Mouse (Mus musculus) testis, adult 2 months (tissue): ENCODE data around the gene Ltbp4. TPM values are rescaled to one million over a fixed set of nuclear protein-coding genes. Genes with fewer than 3 reads are reported as not detected.

Experiments
- H3K27ac ChIP-seq: fragments of 200-500 bp; 2 replicates; pipeline ENCODE4 v1.5.1; 2012; ENCODE audit warnings: low read depth, low read length; ENCODE audit not compliant: control insufficient read depth, insufficient read depth
- H3K27me3 ChIP-seq: fragments of 200-500 bp; 2 replicates; pipeline ENCODE4 v1.6.1; 2012; ENCODE audit warnings: mild to moderate bottlenecking, low read length, moderate library complexity; ENCODE audit not compliant: control insufficient read depth, insufficient read depth
- H3K36me3 ChIP-seq: fragments of 200-500 bp; 2 replicates; pipeline ENCODE4 v1.6.1; 2012; ENCODE audit warnings: mild to moderate bottlenecking, low read length; ENCODE audit not compliant: control insufficient read depth, insufficient read depth
- H3K4me1 ChIP-seq: fragments of 200-500 bp; 2 replicates; pipeline ENCODE4 v1.6.1; 2012; ENCODE audit warnings: low read length; ENCODE audit not compliant: control insufficient read depth, insufficient read depth
- H3K4me3 ChIP-seq: fragments of 200-500 bp; 2 replicates; pipeline ENCODE4 v1.5.1; 2012; ENCODE audit warnings: low read depth, mild to moderate bottlenecking, low read length, moderate library complexity, mixed read lengths; ENCODE audit not compliant: control insufficient read depth
- CTCF ChIP-seq: fragments of 200-500 bp; IDR thresholded peaks from 2 replicates; pipeline ENCODE4 v1.5.1; 2012; ENCODE audit warnings: low read depth, mild to moderate bottlenecking, inconsistent platforms, low read length, moderate library complexity; ENCODE audit not compliant: control insufficient read depth, insufficient read depth, insufficient replicate concordance
- POLR2A ChIP-seq: fragments of 200-500 bp; IDR thresholded peaks from 2 replicates; pipeline ENCODE4 v1.6.1; 2012; ENCODE audit warnings: low read depth, mild to moderate bottlenecking, inconsistent platforms, low read length, moderate library complexity; ENCODE audit not compliant: control insufficient read depth
- polyA plus RNA-seq: library from polyadenylated mRNA; depleted of rRNA; stranded (reverse); fragments of >200 nt; gene quantifications from 2 replicates; pipeline ENCODE4 v1.2.3, GENCODE M21; 2012

Gene Ltbp4
- polyA plus RNA-seq, 1 experiment = 26.1 TPM

DNA sequence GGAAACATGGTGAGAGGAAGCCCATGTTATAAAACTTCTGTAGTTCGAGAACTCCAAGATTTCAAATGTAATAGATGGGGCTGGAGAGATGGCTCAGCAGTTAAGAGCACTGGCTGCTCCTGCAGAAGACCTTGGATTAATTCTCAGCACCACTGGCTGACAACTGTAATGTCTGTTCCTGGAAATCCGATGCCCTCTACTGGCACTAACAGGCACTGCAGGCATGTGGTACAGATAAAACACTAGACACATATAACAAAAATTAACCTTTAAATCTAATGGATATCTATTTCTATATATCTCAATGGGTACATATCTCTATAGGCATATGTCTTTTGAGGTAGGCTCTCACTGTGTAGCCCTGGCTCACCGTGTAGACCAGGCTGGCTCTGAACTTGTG lies 23.1 kb downstream of the Ltbp4 start:
- Histone ChIP-seq H3K27me3 (no peaks in the 10 kb centered on the region), H3K27ac (no peak overlapping the region), H3K36me3 (no peaks in the 10 kb centered on the region), H3K4me3 (no peak overlapping the region), H3K4me1 (peaks cover 15% of the 10 kb centered on the region)
- TF ChIP-seq POLR2A = no peak
- peak; percentile 34; the same call in 1 of the 2 replicates for TF ChIP-seq CTCF

DNA sequence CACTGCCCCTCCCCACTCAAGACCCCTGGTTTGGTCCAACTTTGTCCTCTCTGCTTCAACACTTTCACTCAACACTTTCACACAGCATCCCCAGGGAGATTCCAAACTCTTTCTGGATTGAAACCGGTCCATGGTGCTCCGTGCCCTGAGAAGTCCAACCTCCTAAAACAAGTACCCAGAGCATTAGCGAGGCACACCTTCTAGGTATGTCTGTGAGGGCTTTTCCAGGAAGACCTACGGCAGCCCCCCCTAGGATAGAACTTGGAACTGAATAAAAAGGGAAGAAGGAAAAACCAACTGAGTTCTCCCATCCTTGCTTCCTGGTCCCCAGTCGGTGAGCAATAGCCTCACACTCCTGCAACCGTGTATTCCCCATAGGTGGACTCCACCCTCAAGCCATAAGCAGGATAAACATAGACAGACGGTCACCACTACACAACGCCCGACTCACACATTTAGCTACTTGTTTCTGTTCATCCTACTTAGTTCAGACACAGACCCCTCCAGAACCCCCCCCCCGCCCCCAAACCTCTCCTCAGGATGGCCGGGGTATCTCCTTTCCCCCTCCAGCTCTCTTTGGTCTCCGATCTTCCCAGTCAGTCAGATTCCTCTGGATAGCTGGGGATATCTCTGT lies 25.7 kb downstream of the Ltbp4 start:
- no peak overlapping the region for H3K27ac ChIP-seq
- no peaks in the 10 kb centered on the region for H3K27me3 ChIP-seq
- H3K36me3 ChIP-seq = no peaks in the 10 kb centered on the region
- peaks cover 19% of the 10 kb centered on the region for H3K4me1 ChIP-seq
- TF ChIP-seq POLR2A (no peak), CTCF (no peak)
- no peak overlapping the region for H3K4me3 ChIP-seq

DNA sequence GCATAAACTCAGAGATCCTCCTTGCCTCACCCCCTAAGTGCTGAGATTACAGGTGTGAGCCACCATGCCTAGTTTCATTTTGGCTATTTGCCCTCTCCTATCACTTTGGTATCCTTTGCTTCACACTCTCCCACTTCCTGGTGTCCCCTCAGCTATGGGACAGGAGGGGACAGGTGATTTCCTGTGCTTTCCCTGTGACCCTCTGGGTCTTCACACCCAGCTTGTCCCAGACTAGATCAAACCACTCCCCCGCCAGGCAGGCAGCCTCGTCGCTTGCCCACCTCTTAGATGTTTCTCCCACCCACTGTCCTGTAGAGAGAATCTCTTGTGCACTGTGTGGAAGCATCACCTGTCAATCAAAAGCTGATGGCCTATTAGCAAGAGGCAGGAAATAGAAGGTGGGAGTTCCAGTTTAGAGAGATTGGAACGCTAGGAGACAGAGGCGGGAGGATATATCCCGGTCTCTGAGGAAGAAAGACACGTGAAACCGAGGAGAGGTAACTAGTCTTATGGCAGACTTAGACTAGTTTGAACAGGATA lies 26.4 kb downstream of the Ltbp4 start:
- no peak for TF ChIP-seq POLR2A
- TF ChIP-seq CTCF = no peak
- H3K4me1 ChIP-seq = peaks cover 23% of the 10 kb centered on the region
- no peaks in the 10 kb centered on the region for H3K27me3 ChIP-seq
- no peaks in the 10 kb centered on the region for H3K36me3 ChIP-seq
- H3K27ac ChIP-seq = no peak overlapping the region
- H3K4me3 ChIP-seq = peak overlapping the region; percentile 6

DNA sequence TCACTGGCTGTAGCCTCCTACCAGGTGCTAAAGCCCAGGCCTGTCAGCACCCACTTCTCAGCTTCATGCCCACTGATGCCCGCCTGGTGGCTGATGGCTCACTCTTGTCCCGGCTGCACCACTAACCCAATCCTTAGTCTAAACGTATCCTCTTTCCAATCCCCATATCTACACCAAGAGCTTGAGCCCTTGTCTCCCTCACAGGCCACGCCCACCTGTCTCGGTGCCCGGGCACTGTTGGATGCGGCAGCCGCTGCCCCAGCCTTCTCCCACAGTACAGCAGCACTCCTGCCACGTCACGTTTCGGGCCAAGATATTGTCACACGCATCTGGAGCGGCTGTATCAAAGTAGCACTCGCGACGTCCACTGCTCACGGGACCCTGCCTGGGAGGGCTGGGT lies 27.2 kb downstream of the Ltbp4 start:
- Histone ChIP-seq H3K4me1 (peaks cover 27% of the 10 kb centered on the region), H3K27ac (no peak overlapping the region), H3K36me3 (no peaks in the 10 kb centered on the region), H3K4me3 (peak overlapping the region; percentile 35), H3K27me3 (no peaks in the 10 kb centered on the region)
- no peak for TF ChIP-seq CTCF
- no peak for TF ChIP-seq POLR2A

DNA sequence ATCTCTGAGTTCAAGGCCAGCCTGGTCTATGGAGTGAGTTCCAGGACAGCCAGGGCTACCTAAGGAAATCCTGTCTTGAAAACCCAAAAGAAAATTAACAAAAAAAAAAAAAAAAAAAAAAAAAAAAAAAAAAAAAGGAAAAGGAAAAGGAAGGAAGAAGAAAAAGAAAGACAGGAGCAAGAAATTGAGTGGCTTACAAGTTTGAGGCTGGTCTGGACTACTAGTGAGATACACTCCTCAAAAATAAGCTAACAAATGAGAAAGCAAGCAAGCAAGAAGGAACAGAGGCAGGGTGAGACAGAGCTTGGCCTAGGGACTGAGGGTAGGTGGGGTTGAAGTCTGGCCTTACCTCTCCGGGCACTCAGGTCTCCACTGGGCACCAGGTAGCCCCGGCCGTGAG lies 27.7 kb downstream of the Ltbp4 start:
- no peak overlapping the region for H3K4me3 ChIP-seq
- no peaks in the 10 kb centered on the region for H3K36me3 ChIP-seq
- peaks cover 30% of the 10 kb centered on the region for H3K4me1 ChIP-seq
- H3K27me3 ChIP-seq = no peaks in the 10 kb centered on the region
- no peak for TF ChIP-seq CTCF
- TF ChIP-seq POLR2A = no peak
- no peak overlapping the region for H3K27ac ChIP-seq

DNA sequence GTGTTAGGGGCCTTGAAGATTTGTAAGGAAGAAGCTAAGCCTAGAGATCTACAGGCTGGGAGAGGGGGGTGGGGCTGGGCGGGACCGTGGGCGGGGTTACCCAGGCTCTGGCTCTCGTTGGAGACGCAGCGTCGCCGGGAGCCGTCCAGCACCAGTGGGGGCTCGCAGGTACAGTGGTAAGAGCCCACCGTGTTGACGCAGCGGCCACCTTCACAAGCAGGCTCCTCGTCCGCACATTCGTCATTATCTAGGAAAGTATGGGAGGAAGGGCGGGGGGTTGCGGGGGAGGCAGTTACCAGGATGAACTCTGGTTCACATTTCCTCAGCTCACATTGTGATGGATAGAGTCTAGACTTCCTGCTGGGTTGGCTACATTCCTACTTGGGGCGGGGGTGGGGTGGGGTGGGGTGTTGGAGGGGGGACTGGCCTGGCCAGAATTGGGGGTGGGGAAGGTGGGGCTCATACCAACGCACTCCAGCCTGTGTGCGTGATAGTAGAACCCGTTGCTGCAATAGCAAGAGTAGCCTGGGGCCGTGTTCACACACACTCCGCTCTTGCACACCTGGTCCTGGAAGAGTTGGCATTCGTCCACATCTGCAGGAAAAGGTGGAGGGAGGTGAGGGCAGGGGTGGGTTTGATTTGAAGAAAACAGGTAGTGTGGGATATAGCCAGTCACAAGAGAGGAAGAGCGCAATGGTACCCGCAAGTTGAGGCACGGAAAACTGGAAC lies 28.5 kb downstream of the Ltbp4 start:
- H3K36me3 ChIP-seq = no peaks in the 10 kb centered on the region
- no peak overlapping the region for H3K4me3 ChIP-seq
- no peak overlapping the region for H3K27ac ChIP-seq
- no peaks in the 10 kb centered on the region for H3K27me3 ChIP-seq
- TF ChIP-seq POLR2A (no peak), CTCF (no peak)
- peaks cover 30% of the 10 kb centered on the region for H3K4me1 ChIP-seq

DNA sequence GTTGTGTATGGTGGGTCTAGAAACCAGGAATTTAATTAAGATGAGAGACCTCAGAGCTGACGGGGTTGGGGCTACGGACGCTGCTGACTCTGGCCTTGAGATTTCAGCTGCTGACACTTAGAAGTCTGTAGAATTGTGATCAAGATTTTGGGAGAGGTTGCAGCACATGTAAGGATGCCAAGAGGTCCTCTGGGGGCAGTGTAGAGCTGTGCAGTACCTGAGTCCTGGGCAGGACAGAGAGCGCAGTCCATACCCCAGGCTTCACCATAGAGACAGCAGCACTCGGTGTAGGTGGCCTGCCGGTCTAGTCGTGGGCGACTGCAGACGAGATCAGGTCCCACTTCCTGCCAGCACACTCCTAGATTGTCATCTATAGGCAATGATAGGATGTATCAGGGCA lies 29.9 kb downstream of the Ltbp4 start:
- H3K4me1 ChIP-seq = peaks cover 31% of the 10 kb centered on the region
- no peak overlapping the region for H3K27ac ChIP-seq
- no peaks in the 10 kb centered on the region for H3K36me3 ChIP-seq
- TF ChIP-seq POLR2A = no peak
- TF ChIP-seq CTCF = no peak
- H3K27me3 ChIP-seq = no peaks in the 10 kb centered on the region
- H3K4me3 ChIP-seq = no peak overlapping the region
